ENCODE assay signal across 18 mouse cellular contexts in the genomic region with DNA sequence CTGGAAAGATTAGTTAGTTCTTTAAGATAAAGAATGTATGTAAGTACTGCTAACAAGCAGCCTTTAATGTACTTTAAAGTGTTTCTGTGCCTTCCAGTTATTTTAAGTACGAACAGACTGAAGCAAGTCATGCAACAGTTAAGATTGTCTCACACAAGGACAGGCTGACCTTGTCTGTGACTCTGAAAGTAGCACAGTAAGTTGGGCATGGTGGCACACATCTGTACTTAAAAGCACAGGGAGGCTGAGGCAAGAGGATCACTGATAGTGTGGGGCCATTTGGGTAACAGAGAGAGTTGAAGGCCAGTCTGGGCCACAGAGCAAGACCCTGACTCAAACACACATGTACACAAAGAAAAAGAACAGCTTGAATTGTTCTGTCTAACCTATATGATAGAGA.
"Had no signal": no experiment of that assay in that cellular context is flagged by ENCODE, and none has a peak within 500 bp of the region (broad histone marks: within the 10 kb centered on the region; RNA-seq: fewer than 3 reads in every experiment).

No protein-coding gene starts in this region.

- ATAC-seq: liver, postnatal 0 days; midbrain, embryonic 15.5 days had no signal

- H3K4me1 ChIP-seq: limb, embryonic 12.5 days; liver, embryonic 13.5 days; neural tube, embryonic 12.5 days had no signal

- H3K9ac ChIP-seq: limb, embryonic 12.5 days; liver, embryonic 13.5 days; liver, postnatal 0 days; lung, embryonic 15.5 days; midbrain, embryonic 15.5 days; neural tube, embryonic 12.5 days had no signal

- H3K9me3 ChIP-seq: limb, embryonic 12.5 days; liver, embryonic 13.5 days; lung, embryonic 15.5 days; megakaryocyte, embryonic 14.5 days; midbrain, embryonic 15.5 days; neural tube, embryonic 12.5 days had no signal

- H3K36me3 ChIP-seq: midbrain, embryonic 15.5 days had no signal

- H3K27ac ChIP-seq: layer of hippocampus, adult 2 months; limb, embryonic 12.5 days; liver, embryonic 13.5 days; lung, embryonic 15.5 days; macrophage; midbrain, embryonic 15.5 days; neural tube, embryonic 12.5 days had no signal

- DNase-seq: kidney, postnatal 4 days; liver; liver, embryonic 13.5 days; liver, postnatal 0 days; lung, postnatal 14 days; retina, postnatal 1 day; right cerebral cortex, postnatal 4 days; spleen, adult 18-20 months; thymus, adult 18-20 months; thymus, postnatal 14 days had no signal

- H3K4me3 ChIP-seq: layer of hippocampus, adult 2 months; limb, embryonic 12.5 days; liver, embryonic 13.5 days; lung, embryonic 15.5 days; megakaryocyte, embryonic 14.5 days; midbrain, embryonic 15.5 days; neural tube, embryonic 12.5 days had no signal

- H3K4me2 ChIP-seq: limb, embryonic 12.5 days; liver, embryonic 13.5 days; lung, embryonic 15.5 days; midbrain, embryonic 11.5 days; midbrain, embryonic 15.5 days; neural tube, embryonic 12.5 days had no signal

- H3K27me3 ChIP-seq: limb, embryonic 12.5 days; liver, embryonic 13.5 days; lung, embryonic 15.5 days; megakaryocyte, embryonic 14.5 days; midbrain, embryonic 15.5 days; neural tube, embryonic 12.5 days had no signal
